Mouse (Mus musculus): ENCODE data around the gene Camk2n1. TPM values are rescaled to one million over a fixed set of nuclear protein-coding genes. Genes with fewer than 3 reads are reported as not detected.

Gene Camk2n1
- polyA plus RNA-seq, 1 experiment from 2014 or later: 13.4 TPM

DNA sequence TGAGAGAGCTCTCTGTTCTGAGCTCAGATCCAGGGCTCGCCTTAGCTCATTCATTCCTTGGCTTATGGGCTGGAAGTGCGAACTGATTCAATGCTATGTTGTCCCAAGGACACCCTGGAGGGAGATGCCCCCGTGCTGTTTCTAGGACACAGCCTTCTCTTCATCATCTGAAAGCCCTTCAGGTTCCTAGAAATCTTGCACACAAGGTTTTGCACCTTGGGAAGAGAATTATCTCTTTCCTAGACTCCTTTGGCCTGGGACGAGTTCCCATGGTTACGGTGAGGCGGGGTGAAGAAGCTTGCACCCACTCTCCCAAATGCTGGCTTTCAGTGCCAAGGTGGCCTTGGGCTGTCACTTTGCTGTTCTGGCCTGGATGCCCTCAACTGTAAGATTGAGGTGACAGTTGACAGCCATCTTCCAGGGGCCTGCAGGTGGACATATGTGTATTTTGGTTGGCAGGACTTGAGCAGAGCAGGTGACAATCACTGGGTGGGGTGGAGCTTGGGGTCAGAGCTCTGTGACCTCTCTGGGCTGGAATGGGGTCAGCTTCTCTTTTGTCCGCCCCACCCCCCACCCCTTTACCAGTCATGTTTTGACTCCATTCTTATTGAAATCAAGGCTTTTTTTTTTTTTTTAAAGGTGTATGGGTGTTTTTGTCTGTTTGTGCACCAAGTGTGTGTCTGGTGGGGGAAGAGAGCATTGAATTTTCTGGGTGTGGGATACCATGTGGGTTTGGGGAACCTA lies 5.1 kb upstream of the Camk2n1 start:
- Histone ChIP-seq H3K9ac (replicated peaks) (peak overlapping the region; percentile 40; the same call in 1 of the 2 replicates), H3K27me3 (peaks cover 17% of the 10 kb centered on the region), H3K4me3 (replicated peaks) (no peak overlapping the region), H3K9me3 (no peaks in the 10 kb centered on the region), H3K4me2 (replicated peaks) (no peak overlapping the region), H3K4me1 (replicated peaks) (peaks cover 54% of the 10 kb centered on the region), H3K27ac (no peak overlapping the region; the same call in 1 of the 2 replicates), H3K36me3 (no peaks in the 10 kb centered on the region)
- 52% methylated on average over 7 of the region's 7 CpGs for WGBS
- no peak for ATAC-seq

DNA sequence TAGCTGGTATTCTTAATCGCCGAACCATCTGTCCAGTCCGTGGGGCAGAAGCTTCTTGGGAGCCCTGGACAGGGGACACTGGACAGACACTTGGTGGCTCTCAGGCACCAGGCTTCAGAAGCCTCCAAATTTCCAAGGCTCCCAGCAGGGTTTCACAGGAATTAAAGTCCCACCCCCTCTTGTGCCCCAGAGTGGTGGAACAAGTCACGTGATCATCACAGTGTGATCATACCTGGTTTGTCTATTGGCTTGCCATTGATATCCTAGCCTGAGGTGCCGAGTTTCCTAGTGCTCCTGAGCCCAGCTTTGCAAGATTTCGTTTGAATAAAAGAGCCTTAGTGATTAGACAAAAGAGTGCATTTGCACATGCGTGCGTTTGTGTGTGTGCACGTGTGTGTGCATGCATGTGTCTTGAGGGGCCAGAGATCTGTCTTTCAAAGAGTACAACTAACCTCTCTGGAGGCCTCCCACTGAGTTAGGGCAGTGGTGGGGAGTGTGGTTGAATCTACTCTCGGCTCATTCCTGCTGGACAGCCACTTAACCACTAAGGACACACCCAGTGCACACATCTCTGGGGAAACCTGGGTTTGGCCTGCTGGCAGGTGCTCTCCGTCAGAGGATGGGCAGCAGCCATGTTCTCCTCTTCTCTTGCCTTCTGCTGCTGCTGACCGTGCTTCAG lies 4.3 kb upstream of the Camk2n1 start:
- Histone ChIP-seq H3K36me3 (no peaks in the 10 kb centered on the region), H3K4me2 (replicated peaks) (no peak overlapping the region), H3K27ac (no peak overlapping the region), H3K4me1 (replicated peaks) (peaks cover 50% of the 10 kb centered on the region), H3K9me3 (no peaks in the 10 kb centered on the region), H3K27me3 (peaks cover 17% of the 10 kb centered on the region), H3K4me3 (replicated peaks) (no peak overlapping the region), H3K9ac (replicated peaks) (no peak overlapping the region)
- no peak for ATAC-seq
- 60% methylated on average over 12 of the region's 12 CpGs for WGBS

GRCm38 (mm10) chr4:138452306-138453096 lies 1.6 kb upstream of the Camk2n1 start:
- no peak overlapping the region for H3K9ac ChIP-seq (replicated peaks)
- 0 out of 2 replicates have a peak overlapping the region, but pooled peaks have one; percentile 97 for H3K27ac ChIP-seq
- H3K9me3 ChIP-seq: no peaks in the 10 kb centered on the region
- no peaks in the 10 kb centered on the region for H3K36me3 ChIP-seq
- H3K4me3 ChIP-seq (replicated peaks): no peak overlapping the region
- ATAC-seq: no peak
- H3K4me1 ChIP-seq (replicated peaks): peaks cover 59% of the 10 kb centered on the region
- H3K27me3 ChIP-seq: peaks cover 11% of the 10 kb centered on the region
- WGBS: 28% methylated on average over 15 of the region's 15 CpGs
- peak overlapping the region; percentile 80; the same call in 1 of the 2 replicates for H3K4me2 ChIP-seq (replicated peaks)

GRCm38 (mm10) chr4:138453097-138453752 lies 889 bp upstream of the Camk2n1 start:
- H3K9ac ChIP-seq (replicated peaks): peak overlapping the region; percentile 95
- peaks cover 11% of the 10 kb centered on the region for H3K27me3 ChIP-seq

GRCm38 (mm10) chr4:138454571-138455140 lies 542 bp downstream of the Camk2n1 start:
- Histone ChIP-seq H3K4me1 (replicated peaks) (peaks cover 60% of the 10 kb centered on the region), H3K4me3 (replicated peaks) (peak overlapping the region; percentile 98), H3K9ac (replicated peaks) (peak overlapping the region; percentile 95), H3K27ac (peak overlapping the region; percentile 97), H3K27me3 (peaks cover 11% of the 10 kb centered on the region), H3K36me3 (0 out of 2 replicates have a peak, but pooled peaks cover 2% of the 10 kb centered on the region), H3K9me3 (no peaks in the 10 kb centered on the region), H3K4me2 (replicated peaks) (peak overlapping the region; percentile 80)
- WGBS: under 1% methylated on average over 74 of the region's 78 CpGs
- ATAC-seq: peak; percentile 57

More at GRCm38 (mm10) chr4:138453097-138453752, 889 bp upstream of the Camk2n1 start:
- H3K4me2 ChIP-seq (replicated peaks): peak overlapping the region; percentile 80
- peaks cover 59% of the 10 kb centered on the region for H3K4me1 ChIP-seq (replicated peaks)
- no peaks in the 10 kb centered on the region for H3K36me3 ChIP-seq
- H3K4me3 ChIP-seq (replicated peaks): peak overlapping the region; percentile 98
- H3K27ac ChIP-seq: peak overlapping the region; percentile 97
- H3K9me3 ChIP-seq: no peaks in the 10 kb centered on the region
- WGBS: 4% methylated on average over 19 of the region's 19 CpGs
- peak; percentile 34 for ATAC-seq

DNA sequence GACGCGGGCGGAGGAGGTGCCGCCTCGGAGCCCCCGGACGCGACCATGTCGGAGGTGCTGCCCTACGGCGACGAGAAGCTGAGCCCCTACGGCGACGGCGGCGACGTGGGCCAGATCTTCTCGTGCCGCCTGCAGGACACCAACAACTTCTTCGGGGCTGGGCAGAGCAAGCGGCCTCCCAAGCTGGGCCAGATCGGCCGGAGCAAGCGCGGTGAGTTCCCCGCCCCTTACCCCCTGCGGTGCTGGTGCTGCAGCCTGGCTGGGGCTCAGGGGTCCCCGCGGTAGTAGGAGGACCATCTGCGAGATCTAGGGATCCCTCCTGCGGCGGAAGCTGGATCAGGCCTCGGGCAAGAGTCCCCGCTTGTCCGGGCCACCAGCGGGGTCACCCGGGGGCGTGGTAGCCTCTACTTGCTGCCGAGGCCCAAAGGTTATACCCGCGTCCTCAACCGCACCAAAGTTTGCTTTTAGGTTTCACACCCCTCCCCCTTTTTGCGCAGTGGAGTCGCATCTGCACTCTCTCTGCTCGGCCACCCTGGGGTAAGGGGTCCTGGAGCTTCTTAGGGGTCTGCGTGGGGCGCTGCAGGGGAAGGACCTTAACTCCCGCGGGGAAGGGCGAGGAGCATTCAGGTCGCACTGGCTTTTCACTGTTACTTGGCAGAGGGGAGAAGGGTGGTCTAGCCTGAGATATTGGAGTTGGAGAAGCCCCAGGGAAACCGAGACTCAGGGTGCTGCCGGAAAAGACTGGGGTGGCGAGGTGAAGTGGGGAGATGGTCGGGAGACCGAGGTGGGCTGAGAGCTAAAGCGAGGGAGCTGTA lies 1.2 kb downstream of the Camk2n1 start:
- ATAC-seq: peak; percentile 14; the same call in 1 of the 2 replicates
- WGBS: under 1% methylated on average over 55 of the region's 58 CpGs

DNA sequence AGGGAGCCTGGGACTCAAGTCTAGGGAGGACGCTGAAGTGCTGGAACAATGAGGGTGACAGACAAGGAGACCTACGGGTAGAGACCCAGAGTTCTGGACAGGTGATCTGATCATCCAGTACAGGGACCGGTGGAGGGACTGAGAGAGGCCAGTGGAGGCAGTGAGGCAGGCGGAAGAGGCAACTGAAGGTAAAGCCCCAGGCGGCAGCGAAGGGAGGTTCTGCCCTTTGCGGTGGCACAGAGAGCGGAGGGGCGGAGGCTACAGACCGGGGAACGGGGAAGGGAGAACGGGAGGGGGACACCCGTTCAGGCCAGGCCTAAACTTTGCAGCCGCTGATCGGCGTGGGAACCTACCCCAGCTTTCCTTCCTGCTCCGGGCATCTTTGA lies 1.8 kb downstream of the Camk2n1 start:
- 0 out of 2 replicates have a peak, but pooled peaks cover 2% of the 10 kb centered on the region for H3K36me3 ChIP-seq
- peak overlapping the region; percentile 95 for H3K9ac ChIP-seq (replicated peaks)
- H3K4me3 ChIP-seq (replicated peaks): peak overlapping the region; percentile 98
- peaks cover 64% of the 10 kb centered on the region for H3K4me1 ChIP-seq (replicated peaks)
- H3K27me3 ChIP-seq: peaks cover 11% of the 10 kb centered on the region
- H3K4me2 ChIP-seq (replicated peaks): peak overlapping the region; percentile 80
- H3K9me3 ChIP-seq: no peaks in the 10 kb centered on the region
- ATAC-seq: no peak
- H3K27ac ChIP-seq: peak overlapping the region; percentile 97
- under 1% methylated on average over 12 of the region's 17 CpGs for WGBS

More for the DNA sequence above, 1.2 kb downstream of the Camk2n1 start:
- Histone ChIP-seq H3K4me3 (replicated peaks) (peak overlapping the region; percentile 98), H3K9ac (replicated peaks) (peak overlapping the region; percentile 95), H3K4me1 (replicated peaks) (peaks cover 63% of the 10 kb centered on the region), H3K36me3 (0 out of 2 replicates have a peak, but pooled peaks cover 2% of the 10 kb centered on the region), H3K27ac (peak overlapping the region; percentile 97), H3K4me2 (replicated peaks) (peak overlapping the region; percentile 80), H3K27me3 (peaks cover 11% of the 10 kb centered on the region), H3K9me3 (no peaks in the 10 kb centered on the region)

DNA sequence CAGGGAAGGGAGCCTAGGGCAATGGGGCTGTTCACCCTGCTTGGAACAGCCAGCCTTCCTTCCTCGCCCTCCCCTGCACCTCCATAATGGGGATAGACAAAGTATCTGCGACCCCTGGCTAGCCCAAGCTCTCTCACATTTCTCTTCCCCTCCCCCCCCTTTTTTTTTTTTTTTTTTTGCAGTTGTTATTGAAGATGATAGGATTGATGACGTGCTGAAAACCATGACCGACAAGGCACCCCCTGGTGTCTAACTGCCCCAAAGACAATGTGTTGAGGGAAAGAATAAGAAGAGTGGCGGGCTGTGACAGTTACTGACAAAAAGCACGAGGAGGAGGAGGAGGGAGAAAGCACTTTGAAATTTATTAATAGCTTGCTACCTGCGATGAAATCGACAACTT lies 2.4 kb downstream of the Camk2n1 start:
- peak overlapping the region; percentile 80 for H3K4me2 ChIP-seq (replicated peaks)
- H3K27ac ChIP-seq: peak overlapping the region; percentile 97
- peak overlapping the region; percentile 98 for H3K4me3 ChIP-seq (replicated peaks)
- H3K36me3 ChIP-seq: 0 out of 2 replicates have a peak, but pooled peaks cover 2% of the 10 kb centered on the region
- no peaks in the 10 kb centered on the region for H3K9me3 ChIP-seq
- 1% methylated on average over 8 of the region's 8 CpGs for WGBS
- H3K4me1 ChIP-seq (replicated peaks): peaks cover 64% of the 10 kb centered on the region
- H3K9ac ChIP-seq (replicated peaks): peak overlapping the region; percentile 95
- H3K27me3 ChIP-seq: peaks cover 10% of the 10 kb centered on the region
- ATAC-seq: no peak

DNA sequence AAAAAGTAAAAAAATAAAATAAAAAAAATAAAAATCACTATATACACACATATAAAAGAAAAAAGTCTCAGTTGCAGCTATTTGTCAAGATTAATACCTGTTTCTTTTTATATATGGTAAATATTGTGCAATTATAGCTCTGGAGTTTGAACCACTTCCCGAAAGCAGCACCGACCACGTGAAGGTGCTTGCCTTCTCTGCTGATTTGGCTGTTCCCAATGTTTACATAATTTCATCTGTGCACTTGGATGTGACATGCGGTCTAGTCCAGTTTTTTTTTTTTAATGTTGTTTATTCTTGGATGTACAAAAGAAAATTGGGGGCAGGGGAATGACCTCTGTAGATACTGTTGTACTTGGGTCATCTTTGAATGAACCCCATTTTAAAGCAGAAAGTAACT lies 3.0 kb downstream of the Camk2n1 start:
- Histone ChIP-seq H3K4me2 (replicated peaks) (peak overlapping the region; percentile 80), H3K9ac (replicated peaks) (peak overlapping the region; percentile 30), H3K27me3 (peaks cover 4% of the 10 kb centered on the region; the same call in 1 of the 2 replicates), H3K4me1 (replicated peaks) (peaks cover 67% of the 10 kb centered on the region), H3K4me3 (replicated peaks) (peak overlapping the region; percentile 98), H3K9me3 (no peaks in the 10 kb centered on the region), H3K36me3 (0 out of 2 replicates have a peak, but pooled peaks cover 2% of the 10 kb centered on the region), H3K27ac (no peak overlapping the region)
- WGBS: 45% methylated on average over 4 of the region's 4 CpGs
- ATAC-seq: no peak

DNA sequence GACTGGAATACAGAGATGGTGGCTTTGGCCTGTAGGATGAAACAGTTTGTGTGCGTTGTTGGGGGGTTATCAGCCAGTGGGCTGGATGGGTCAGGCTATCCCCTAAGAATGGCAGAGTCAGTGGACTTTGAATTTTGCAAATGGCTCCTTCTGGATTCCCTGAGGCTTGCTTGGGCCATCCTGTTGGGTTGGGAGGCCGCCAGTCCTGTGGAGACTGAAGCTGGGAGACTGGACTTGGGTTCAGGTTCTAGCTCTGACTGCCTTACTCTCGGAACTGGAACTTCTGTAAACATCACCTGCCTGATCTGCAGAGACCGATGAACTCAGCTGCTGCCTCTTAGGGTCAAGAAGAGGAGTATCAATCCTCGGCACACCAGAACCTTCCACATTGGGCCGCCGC lies 4.1 kb downstream of the Camk2n1 start:
- no peaks in the 10 kb centered on the region for H3K9me3 ChIP-seq
- H3K27ac ChIP-seq: no peak overlapping the region
- 0 out of 2 replicates have a peak, but pooled peaks cover 2% of the 10 kb centered on the region for H3K36me3 ChIP-seq
- H3K27me3 ChIP-seq: no peaks in the 10 kb centered on the region
- H3K9ac ChIP-seq (replicated peaks): peak overlapping the region; percentile 36; the same call in 1 of the 2 replicates
- no peak overlapping the region for H3K4me3 ChIP-seq (replicated peaks)
- H3K4me2 ChIP-seq (replicated peaks): peak overlapping the region; percentile 80; the same call in 1 of the 2 replicates
- ATAC-seq: no peak
- 79% methylated on average over 7 of the region's 7 CpGs for WGBS
- peaks cover 71% of the 10 kb centered on the region for H3K4me1 ChIP-seq (replicated peaks)

Measured in midbrain, embryonic 13.5 days (tissue).